Mouse (Mus musculus): ENCODE results near the gene Il18r1.

Il18r1 gene

DNA sequence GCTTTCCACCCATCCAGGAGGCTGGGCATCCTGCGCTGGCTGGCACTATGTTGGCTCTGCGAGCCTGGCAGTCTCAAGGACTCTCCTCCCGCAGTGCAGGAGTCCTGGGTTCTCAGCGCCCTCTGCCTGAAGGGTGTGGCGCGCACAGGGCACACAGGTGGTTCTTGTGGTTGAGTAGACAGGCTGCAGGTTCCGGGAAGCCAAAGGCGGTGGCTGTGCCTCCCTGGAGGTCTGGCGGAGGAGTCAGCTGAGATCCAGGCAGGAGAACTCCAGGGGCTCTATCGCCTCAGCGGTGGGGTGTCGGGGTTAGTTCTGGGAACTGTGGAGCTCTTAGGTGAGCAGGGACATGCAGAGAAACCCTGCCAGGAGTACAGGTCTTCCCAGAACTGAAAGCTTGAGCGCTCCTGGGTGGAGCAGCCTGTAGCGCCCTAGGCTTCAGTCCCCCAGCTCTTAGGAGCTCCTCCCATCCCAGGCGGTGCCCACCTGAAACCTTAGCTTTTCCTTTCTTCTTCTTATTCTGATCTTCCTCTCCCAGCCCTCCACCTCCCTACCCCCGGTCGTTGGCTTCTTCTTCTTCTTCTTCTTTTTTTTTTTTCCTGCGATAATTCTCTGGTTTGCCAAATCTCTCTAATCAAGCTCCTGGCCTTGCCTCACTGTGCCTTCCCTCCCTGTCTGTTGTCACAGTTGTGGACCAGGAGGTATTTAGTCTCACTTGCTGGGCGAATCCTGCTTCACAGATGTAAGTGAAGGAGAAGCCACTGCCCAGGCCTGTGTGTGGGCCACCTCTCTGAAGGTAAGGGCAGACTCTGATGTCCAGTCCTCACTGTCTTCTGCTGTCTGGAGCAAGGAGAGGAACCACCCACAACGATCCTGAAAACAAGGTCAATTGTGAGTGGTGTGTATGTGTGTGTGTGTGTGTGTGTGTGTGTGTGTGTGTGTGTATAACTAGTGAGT lies at the start of gene Il18r1:
Il18r1 (plus strand) TSS at position 76 of the 954 bp plus-strand sequence.
- DNase-seq, result peak; percentile 53 to 70

DNA sequence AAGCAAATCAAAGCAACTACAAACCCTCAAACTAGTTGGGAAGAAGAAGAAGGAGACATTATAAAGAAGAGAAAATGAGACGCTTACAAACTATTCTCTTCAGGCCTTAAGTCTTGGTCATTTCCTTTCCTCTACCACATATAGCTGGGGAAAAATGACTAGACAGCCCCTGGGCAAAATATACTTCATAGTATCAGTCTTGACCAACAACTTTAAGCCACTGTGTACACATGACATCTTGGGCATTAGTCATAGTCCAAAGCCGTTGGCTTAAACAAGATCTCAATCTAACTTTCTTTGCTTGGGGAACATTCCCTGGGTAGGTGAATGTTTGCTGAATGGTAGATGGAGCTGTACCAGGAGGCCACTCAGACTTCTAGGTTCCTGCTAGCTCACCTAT lies 48.3 kb upstream of the Il18r1 start:
- no peak for DNase-seq

DNA sequence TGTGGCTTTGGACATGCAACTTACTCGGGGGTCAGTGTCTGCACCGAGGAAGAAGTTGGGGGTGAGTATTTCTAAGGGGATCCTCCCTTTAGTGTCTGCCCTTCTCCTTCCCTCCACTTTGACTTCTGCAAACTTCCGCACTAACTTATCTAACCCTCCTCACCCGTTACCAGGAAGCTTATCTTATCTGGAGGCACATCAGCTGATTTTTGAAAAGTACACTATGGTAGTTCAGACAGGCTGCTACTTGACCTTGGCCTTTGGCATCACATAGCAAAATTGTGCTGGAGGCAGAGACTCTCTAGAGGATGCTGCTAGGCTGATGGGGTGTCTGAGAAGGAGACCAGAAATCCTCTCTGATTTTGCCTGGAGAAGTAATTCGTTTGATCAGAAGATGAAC lies 46.8 kb upstream of the Il18r1 start:
- no peak for DNase-seq

DNA sequence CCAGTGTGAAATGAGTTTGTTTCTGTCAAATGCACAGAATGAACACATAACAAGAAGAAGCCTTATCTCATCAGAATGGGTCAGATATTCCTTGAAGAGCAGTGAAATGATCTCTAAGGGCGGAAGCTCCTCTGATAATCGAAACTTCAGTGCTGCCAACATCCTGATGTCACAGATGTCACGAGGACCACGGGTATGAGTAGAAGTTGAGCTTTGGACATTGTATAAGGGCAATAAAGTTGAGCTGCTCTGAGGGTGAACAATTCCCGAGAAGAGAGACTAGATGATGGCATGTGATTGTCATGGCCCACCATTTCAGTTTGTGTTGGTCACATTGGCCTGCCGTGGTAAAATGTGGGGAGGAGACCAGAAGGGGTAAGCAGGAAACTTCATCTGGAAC lies 41.5 kb upstream of the Il18r1 start:
- DNase-seq, result no peak

DNA sequence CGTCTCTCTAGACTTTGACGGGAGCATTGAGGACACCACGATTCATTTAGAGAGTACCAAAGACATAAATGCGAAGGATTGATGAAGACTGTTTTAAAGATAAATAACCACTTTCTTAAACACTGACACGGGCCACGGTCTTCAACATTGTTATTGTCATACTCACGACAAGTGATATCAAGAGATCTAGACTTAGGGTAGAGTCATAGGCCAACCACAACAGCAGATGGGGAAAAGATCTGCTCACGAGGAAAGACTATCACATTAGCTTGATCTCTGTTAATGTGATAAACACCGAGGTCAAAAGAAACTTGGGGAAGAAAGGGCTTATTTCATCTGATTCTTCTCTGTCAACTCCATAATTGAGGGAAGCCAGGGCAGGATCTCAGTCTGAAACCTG lies 38.1 kb upstream of the Il18r1 start:
- no peak for DNase-seq

DNA sequence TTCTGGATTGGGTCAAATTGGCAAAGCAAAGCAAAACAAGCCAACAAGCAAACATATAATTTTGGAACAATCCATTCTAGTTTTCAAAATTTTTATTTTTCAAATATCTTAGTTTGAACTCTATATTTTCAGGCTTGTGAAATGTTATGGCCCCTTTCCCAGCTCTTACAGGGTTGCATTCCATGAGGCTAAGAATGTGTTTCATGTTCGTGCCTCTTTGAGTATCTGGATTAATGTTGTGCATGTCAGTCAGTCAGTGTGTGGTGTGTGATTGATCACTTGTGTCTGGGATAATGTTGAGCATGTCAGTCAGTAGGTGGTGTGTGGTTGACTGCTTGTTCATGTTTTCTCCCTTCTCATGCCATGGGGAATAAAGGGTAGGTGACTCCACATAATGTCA lies 37.5 kb upstream of the Il18r1 start:
- DNase-seq, result no peak

DNA sequence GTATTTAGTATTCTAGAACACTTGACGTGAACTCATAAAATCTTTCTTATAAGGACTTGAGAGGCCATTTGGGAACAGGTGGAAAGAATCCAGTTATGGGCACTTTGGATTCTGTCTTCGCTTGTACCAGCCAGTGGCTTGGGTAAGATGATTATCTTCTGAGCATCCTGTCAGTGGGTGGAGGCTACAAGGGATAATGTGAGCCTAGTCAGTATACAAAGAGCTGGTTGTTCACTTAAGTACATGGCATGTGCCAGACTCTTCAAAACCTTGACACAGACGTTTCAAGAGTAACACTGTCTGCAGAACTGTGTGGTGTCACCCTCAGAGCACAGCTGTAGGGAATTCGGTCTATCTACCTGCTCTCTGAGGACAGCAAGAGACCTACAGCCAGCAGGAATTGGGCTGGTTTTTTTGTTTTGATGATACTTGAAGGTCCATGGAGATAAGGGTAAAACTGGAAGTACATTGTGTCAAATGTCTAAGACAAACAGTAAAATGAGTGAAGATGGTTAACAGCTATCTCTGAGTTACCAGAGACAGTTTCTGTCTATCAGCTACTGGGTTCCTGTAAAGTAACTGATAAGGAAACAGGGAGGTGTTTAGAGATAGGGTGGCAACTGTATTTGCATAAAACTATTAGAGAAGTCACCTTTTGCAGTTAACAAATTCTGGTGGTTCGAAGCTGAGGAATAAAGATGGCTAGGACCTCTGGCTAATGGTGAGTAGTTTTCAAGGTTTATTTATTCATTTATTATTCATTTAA lies 36.3 kb upstream of the Il18r1 start, which contains the start of gene Il1rl1:
Il1rl1 (plus strand) TSS at position 661 of the 766 bp plus-strand sequence.
- no peak for DNase-seq

DNA sequence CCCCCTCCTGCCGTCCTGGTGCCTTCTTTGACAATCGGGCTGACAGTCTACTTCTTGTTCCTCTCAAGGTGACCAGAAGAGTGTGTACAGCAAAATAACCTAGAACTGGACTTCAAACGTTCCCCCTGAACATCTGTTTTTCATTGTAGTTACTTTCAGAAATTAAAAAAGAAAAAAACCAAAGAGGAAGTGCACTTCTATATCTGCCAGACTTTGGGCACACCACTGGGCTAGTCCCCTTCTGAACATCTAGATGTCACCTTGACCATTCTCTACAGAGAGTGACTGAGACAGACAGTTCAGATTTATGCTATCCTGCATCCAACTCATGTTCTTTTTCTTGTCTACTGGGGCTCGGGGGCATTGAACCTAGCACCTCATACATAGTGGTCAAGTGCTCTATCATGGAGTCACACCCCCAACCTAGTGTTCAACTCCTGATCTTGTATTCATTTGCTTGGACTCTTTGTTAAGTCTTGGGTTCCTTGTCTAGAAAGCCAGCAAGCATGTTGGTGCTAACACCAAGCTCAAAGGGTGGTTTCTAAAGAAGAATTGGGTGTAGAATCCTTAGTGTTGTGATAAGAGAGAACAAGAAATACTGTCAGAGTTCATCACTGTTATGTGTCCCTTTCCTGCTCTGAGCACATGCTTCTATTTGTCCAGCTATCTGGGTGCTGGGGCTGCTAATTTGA lies 35.1 kb upstream of the Il18r1 start:
- DNase-seq, result no peak

DNA sequence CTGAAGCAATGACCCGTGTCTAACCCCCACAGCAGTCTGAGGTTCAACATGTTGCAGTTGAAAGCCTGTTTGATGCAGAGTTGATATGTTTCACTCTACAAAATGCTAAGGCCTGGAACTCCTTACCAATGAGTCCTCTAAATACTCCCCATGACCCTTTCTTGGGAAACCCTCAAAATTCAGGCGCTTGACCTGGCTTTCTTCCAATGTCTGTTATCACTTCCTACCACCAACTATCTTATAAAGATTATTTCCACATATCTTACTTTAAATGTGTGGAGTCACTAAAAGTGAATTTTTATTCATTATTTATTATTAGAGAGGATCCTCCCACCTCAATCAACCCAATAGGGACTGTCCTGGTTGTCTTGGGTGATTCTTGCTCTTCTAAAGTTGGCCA lies 33.2 kb upstream of the Il18r1 start:
- no peak for DNase-seq

DNA sequence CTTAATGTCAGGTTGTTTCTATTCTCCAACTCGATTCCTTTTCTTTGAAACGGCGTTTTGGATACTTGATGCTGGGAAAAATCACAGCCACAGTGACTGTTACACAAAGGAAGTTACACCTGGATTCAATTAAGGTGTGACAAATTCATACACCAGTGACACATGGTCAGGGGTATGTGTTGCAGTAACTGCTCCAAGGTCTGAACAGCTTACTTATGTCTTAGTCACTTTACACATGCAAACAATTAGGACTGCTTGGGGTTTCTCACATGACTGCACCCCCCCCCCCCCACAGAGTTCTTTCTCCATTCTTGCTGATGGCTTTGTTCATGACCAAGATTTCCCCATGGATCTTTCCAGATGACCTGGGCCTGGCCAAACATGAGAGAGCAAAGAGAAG lies 29.4 kb upstream of the Il18r1 start:
- DNase-seq, result no peak

DNA sequence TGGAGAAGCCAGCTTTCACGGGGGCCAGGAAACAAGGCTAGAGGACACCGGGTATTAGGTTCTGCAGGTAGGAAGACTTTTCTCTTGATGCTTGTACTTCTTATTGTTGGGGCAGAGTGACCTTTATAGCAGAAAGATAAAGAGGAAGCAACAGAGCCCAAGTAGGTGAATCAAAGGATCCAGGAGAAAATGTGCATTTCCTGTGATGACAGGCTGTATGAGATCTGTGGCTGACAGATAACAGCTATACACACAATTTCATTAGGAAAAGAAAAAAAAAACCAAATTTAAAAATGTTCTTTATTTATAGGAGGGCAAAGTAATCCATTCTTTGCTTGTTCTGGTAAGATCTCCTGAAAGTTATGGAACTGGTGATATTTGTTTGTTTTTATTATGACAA lies 28.0 kb upstream of the Il18r1 start:
- no peak for DNase-seq

DNA sequence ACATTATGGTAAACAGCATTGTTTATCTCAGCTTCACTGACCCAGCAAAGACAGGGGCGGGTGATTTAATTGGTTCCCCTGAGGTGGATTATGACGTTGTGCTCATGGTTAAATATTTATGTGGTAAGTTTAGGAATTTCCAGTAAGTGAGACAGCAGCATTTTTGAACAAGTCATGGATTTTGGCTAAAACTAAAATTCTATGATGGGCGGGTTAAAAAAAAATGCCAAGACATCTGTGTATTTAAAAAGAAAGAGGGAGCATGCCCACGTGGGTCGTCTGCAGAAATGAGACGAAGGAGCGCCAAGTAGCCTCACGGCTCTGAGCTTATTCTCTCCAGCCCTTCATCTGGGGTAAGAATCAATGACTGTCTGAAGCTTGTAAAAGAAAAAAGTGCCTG lies 25.8 kb upstream of the Il18r1 start:
- DNase-seq, result no peak

DNA sequence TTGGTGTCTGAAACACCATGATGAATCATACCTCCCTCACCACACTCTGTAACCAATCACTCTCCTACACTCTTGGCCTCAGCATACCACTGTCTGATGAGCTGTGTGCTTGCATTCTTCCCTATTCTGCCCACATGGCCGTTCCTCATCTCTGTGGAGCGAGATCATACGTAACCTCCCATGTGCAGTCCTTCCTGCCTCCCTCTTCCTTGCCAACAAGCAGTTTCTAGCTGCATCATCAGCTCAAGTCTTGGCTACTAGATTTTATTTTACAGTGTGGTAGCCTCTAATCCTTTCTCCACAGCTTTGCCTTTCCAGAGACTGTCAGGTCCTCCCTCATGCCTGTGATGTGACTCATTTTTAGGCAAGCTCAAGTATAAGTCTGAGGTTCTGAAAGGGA lies 20.6 kb upstream of the Il18r1 start:
- DNase-seq, result no peak

DNA sequence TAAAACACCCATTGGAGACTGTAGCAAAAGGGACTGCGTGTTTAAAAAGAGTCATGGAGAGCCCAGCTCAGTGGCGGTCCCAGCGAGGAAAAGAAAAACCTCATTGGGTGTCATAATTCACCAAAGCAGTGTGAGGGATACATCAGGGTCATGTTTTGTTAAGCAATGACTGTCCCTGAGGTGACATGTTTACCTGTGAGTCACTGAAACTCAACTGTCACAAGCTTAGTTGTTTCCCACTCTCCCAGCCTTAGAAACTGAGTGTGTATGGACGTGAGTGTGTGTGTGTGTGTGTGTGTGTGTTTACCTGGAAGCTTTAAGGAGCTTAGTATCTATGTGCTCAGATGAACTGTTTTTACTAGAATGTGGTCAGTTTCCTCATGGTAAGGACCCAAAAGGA lies 2.0 kb downstream of the Il18r1 start:
- DNase-seq, result no peak

DNA sequence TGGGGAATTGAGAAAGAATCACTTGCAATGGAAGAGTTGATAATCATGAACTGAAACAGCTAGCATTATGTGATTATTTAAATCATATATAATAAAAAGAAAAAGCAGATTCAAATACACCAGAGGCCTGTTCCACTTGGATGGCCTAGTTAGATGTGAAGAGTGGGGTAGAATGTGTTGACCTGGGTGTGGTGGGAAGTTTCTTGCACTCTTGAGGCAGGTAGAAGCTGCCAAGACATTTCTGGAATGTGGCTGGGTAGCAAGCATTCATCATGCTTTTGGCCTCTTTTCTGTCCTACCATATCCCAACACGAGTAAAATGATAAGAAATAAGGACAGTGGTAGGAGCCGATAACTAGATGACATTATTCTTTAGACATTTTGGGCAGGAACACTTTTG lies 3.5 kb downstream of the Il18r1 start:
- no peak for DNase-seq

DNA sequence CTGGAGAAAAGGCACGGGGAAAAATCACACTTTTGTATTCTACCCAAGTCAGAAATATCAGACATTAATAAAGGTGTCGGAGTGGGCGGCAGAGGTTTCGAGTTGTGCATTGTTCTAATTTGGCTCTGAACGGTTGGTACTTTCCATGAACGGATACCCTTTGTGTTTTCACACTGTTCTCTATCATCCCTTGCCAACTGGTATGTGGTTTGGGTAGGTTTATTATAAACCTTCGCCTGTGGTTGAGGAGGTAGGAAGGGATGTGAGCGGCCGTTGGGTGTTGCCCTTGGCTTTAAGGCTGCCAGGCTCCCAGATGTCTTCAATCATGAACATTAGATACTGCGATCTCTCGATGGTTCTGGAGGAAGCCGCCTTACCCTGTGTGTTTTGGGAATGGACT lies 4.5 kb downstream of the Il18r1 start:
- no peak for DNase-seq

DNA sequence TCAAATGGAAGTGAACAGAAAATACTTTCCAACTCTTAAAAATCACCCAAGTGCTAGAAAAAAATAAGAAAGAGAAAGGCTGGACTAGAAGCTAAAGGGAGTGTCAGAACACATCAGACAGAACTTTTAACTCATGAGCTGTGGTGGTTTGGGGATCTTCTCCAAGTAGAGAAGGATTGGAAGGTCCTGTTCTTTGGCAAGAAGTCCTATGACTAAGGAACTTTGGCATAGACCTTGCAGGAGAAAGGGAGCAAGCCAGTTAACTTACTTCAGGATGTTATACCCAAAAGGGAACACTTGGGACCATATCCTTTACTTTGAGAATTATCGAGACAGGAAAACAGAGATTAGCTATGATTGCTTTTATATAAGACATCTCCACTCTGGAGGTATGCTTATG lies 7.0 kb downstream of the Il18r1 start:
- DNase-seq, result no peak

DNA sequence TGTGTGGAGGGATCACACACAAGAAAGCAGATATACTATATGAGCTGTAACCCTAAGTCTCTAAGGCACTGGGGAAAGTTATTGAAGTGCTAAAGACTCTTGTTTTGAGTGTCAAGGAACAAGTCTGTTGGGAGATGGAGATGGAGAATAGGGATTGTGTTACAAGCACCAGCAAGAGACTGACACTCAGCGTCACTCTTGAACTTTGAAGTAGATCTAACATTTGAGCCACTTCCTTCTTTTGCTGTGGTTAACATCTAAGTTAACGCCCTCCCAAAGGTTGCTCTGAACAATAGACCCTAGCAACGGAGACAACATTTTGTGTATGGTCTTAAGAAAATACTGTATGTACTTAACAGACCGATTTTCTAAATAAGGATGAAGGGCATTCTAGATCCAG lies 8.3 kb downstream of the Il18r1 start:
- no peak for DNase-seq

DNA sequence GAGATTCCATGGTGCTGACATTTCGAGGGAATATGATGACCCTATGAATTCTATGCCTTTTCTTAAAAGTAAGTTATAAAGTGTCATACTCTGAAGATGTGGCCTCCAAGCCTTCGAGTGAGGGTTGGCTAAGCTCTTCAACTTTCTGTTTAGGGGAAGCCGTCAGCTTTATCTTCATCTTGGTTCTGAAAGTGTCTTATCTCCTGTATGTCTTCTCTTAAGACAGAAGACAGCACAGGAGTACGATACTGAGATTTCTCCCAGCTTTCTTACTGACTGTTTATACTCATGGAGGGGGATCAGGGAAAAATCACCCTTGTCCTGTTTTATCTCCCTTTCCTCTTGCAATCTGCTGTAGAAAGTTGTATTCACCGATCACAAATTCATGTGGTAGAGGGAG lies 9.0 kb downstream of the Il18r1 start:
- no peak for DNase-seq

DNA sequence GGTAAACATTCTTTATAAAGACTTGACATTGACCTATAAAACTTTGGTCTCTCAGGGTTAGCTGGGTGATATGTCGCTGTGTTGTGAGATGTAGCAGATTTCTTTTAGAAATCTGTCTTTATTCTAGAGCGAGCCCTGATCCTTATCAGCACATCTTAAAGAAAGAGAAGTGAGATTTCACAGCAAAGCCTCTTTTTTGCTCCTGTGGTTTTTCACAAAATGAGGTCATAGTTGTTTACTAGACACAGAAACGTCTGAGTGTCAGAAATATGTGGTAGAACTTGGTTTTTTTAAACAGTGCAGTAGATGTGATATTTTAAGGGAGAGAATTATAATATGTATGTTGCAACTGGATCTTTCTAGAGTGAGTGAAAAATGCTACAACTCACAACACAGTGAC lies 10.3 kb downstream of the Il18r1 start:
- no peak for DNase-seq

DNA sequence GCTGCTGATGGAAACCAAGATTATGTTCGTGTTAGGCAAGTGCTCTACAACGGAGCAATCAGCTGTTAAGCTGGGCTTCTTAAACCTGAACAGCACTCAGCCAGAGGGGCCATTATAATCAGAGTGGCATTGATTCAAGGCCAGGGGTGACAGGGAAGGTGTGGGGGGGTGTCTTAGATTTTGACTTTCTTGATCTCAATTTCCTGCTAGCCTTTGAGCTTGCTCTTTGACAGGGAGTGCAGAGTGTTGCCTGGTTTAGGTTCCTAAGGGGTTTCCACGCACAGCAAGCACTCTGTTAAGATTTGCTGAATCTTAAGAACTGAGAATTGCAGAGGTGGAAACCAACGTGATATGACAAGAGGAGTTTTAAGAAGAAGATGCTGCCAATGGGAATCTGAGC lies 11.4 kb downstream of the Il18r1 start:
- DNase-seq, result no peak

DNA sequence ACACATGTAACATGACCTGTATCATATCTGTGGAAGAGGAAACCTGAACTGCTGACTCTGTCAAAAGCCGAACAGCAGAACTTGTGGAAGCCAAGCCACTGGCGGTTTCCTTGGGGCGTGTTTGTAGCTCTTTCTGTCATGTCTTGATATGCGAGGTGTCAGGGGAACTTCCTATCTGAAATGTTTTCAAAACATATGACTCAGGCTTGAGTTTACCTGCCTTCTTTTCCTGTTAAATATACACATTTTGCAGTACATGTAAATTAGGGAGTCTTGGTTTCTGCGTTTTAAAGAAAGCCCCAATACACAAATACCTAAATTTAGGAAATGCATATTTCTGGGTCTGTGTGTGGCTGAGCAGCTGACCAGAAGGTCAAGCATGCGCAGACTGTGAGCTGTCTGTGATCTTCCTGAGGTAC lies 14.2 kb downstream of the Il18r1 start:
- peak in 1 of 2 experiments; percentile 40 for DNase-seq

DNA sequence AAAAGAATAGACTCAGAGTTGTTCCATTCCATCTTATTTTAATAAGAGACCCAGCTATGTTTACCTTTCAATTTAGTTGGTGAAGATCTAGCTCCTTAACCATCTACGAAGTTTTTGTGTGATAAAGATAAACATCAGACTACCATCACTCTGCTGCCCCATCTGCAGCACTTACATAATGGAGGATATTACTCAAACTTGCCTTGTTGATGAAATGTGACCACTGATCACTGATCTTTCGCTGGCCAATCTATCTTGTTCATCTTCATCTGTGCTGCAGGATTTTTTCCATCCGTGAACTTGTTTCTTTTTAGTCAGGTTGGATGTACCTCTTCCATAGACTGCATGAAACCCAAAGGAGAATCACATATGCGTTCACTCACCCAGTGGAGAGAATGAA lies 29.2 kb downstream of the Il18r1 start:
- no peak for DNase-seq
